Mouse (Mus musculus): ENCODE results near the gene Nme8.

DNA sequence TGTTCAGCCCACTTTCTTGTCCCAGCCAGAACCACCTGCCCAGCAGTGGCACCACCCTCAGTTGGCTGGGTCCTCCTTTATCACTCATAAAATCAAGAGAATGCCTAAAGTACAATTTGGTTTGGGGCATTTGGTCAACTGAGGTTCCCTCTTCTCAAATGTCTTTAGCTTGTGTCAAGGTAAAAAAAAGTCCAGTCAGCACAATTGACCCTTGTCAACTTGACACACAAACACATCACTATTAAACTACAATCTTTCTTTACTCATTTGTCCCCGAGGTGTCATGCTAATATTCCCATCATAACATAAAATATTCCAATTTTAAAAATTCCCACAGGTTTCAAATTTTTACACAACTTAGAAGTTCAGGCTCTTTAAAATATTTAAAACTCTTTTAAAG lies 83.3 kb downstream of the Nme8 start:
- TF ChIP-seq CHD2 (IDR thresholded peaks at IDR 0.05; ENCODE audit: low read depth, low read length): no peak
- TF ChIP-seq MAFK (IDR thresholded peaks at IDR 0.05; ENCODE audit: insufficient read depth, low read depth, low read length): peak; percentile 70; the same call in 1 of the 2 replicates
- TF ChIP-seq ZC3H11A (IDR thresholded peaks at IDR 0.05; ENCODE audit: borderline replicate concordance, low read depth, low read length): no peak
- TF ChIP-seq ZNF384 (IDR thresholded peaks at IDR 0.05; ENCODE audit: low read depth, low read length): no peak
- TF ChIP-seq HCFC1 (IDR thresholded peaks at IDR 0.05; ENCODE audit: borderline replicate concordance, insufficient read depth, low read length): no peak
